Mouse (Mus musculus) brain, embryonic 14.5 days (tissue): Measurements from ENCODE around the gene Slc41a2.

Experiments
- CTCF ChIP-seq: fragments of 200-500 bp; IDR thresholded peaks from 2 replicates; pipeline ENCODE4 v1.5.1; 2012; ENCODE audit warnings: inconsistent platforms, mild to moderate bottlenecking, moderate library complexity, borderline replicate concordance; ENCODE audit not compliant: insufficient read depth, insufficient read length; ENCODE audit errors: extremely low read depth
- POLR2A ChIP-seq: fragments of 200-500 bp; IDR thresholded peaks from 2 replicates; pipeline ENCODE4 v1.6.1; 2012; ENCODE audit warnings: mild to moderate bottlenecking, inconsistent platforms, borderline replicate concordance; ENCODE audit not compliant: poor library complexity, insufficient read depth, insufficient read length, severe bottlenecking; ENCODE audit errors: extremely low read depth

DNA sequence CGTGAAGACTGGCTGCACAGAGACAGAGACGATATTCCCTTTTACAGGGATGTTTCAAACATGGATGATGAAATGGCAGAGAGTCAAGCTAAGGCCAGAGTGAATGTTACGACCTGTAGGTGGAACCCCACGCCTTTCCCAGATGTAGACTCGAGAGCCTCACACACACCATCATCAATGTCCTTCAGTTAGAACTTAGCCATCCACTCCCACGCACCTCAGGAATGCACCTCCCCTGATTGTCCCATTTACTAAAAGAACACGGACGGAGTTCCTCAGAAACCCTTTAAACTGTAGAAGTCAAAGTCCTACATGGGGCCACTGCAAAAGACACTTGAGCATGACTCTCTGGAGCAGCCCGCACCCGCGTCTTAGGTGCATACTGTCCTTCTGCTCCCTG, 46.0 kb downstream of the Slc41a2 start:
- TF ChIP-seq CTCF (no peak), POLR2A (no peak)
